Mouse (Mus musculus) lung, adult 2 months (tissue): ENCODE data around the gene Gak. TPM values are rescaled to one million over a fixed set of nuclear protein-coding genes. Genes with fewer than 3 reads are reported as not detected.
"Not testable (repeated sequence)": the region's sequence is repeated elsewhere in the genome, so short reads cannot be mapped to it uniquely, and the experiment has no call there.

Experiments used
- DNase-seq: peaks from one replicate; pipeline ENCODE4 v3.0.0; 2022
- H3K4me1 ChIP-seq: fragments of 200-500 bp; 2 replicates; pipeline ENCODE4 v1.6.1; 2011; ENCODE audit warnings: low read length; ENCODE audit not compliant: control insufficient read depth, insufficient read depth
- H3K4me3 ChIP-seq: fragments of 200-500 bp; replicated peaks from 2 replicates; pipeline ENCODE3; 2011; ENCODE audit warnings: low read depth, mild to moderate bottlenecking, control low read depth, low read length; ENCODE audit errors: extremely low read depth
- CTCF ChIP-seq: fragments of 200-500 bp; IDR thresholded peaks from 2 replicates; pipeline ENCODE4 v1.5.1; 2011; ENCODE audit warnings: mild to moderate bottlenecking, low read length, control low read depth; ENCODE audit not compliant: insufficient read depth
- POLR2A ChIP-seq: fragments of 200-500 bp; IDR thresholded peaks from 2 replicates; pipeline ENCODE4 v1.6.1; 2011; ENCODE audit warnings: low read depth, mild to moderate bottlenecking, control low read depth, low read length, borderline replicate concordance; ENCODE audit errors: extremely low read depth
- WGBS: fragments of 180-500 bp; shearing (Covaris S2); methylation state at CpG from one replicate; pipeline ENCODE4 v1.1.7; 2018; 5-methylcytosine and 5-hydroxymethylcytosine counted together
- polyA plus RNA-seq: library from polyadenylated mRNA; depleted of rRNA; stranded (reverse); fragments of >200 nt; gene quantifications from 2 replicates; pipeline ENCODE4 v1.2.3, GENCODE M21; 2012

Gene Gak
- polyA plus RNA-seq, 1 experiment: 87.5 TPM

GRCm38 (mm10) chr5:108648937-108649576 lies 19.5 kb upstream of the Gak start:
- WGBS: 88% methylated on average over 11 of the region's 11 CpGs
- TF ChIP-seq POLR2A: no peak
- no peak for TF ChIP-seq CTCF
- no peaks in the 10 kb centered on the region for H3K4me1 ChIP-seq
- DNase-seq: no peak
- no peak overlapping the region for H3K4me3 ChIP-seq

GRCm38 (mm10) chr5:108647820-108648465 lies 18.4 kb upstream of the Gak start:
- Histone ChIP-seq H3K4me1 (no peaks in the 10 kb centered on the region), H3K4me3 (no peak overlapping the region)
- no peak for DNase-seq
- WGBS: 62% methylated on average over 2 of the region's 2 CpGs
- TF ChIP-seq CTCF (no peak), POLR2A (no peak)

- 87% methylated on average over 2 of the region's 2 CpGs for WGBS
- no peaks in the 10 kb centered on the region for H3K4me1 ChIP-seq
- no peak overlapping the region for H3K4me3 ChIP-seq
- no peak for DNase-seq
- TF ChIP-seq POLR2A (no peak), CTCF (no peak)
Observed at GRCm38 (mm10) chr5:108647311-108647710, 17.8 kb upstream of the Gak start.

GRCm38 (mm10) chr5:108646343-108646660 lies 16.7 kb upstream of the Gak start:
- no peak for DNase-seq
- TF ChIP-seq CTCF (no peak), POLR2A (no peak)

GRCm38 (mm10) chr5:108645651-108646342 lies 16.2 kb upstream of the Gak start:
- TF ChIP-seq CTCF (peak; percentile 61; the same call in 1 of the 2 replicates), POLR2A (no peak)
- DNase-seq: no peak
- Histone ChIP-seq H3K4me1 (no peaks in the 10 kb centered on the region), H3K4me3 (no peak overlapping the region)
- WGBS: 72% methylated on average over 9 of the region's 9 CpGs

More at GRCm38 (mm10) chr5:108646343-108646660, 16.7 kb upstream of the Gak start:
- 54% methylated on average over 3 of the region's 3 CpGs for WGBS
- Histone ChIP-seq H3K4me1 (no peaks in the 10 kb centered on the region), H3K4me3 (no peak overlapping the region)

GRCm38 (mm10) chr5:108643674-108644073 lies 14.1 kb upstream of the Gak start:
- no peak for DNase-seq
- 54% methylated on average over 2 of the region's 2 CpGs for WGBS
- Histone ChIP-seq H3K4me3 (no peak overlapping the region), H3K4me1 (no peaks in the 10 kb centered on the region)
- no peak for TF ChIP-seq POLR2A
- TF ChIP-seq CTCF: no peak

- no peak for TF ChIP-seq POLR2A
- TF ChIP-seq CTCF: no peak
- DNase-seq: no peak
- no peaks in the 10 kb centered on the region for H3K4me1 ChIP-seq
- 57% methylated on average over 4 of the region's 4 CpGs for WGBS
- no peak overlapping the region for H3K4me3 ChIP-seq
Observed at GRCm38 (mm10) chr5:108636172-108636571, 6.6 kb upstream of the Gak start.

- WGBS: 72% methylated on average over 3 of the region's 3 CpGs
- DNase-seq, H3K4me3 ChIP-seq, H3K4me1 ChIP-seq: not testable (repeated sequence)
Observed at GRCm38 (mm10) chr5:108634088-108634487, 4.5 kb upstream of the Gak start.

GRCm38 (mm10) chr5:108633676-108634075 lies 4.1 kb upstream of the Gak start:
- no peak for DNase-seq
- 92% methylated on average over 4 of the region's 4 CpGs for WGBS
- Histone ChIP-seq H3K4me1 (peaks cover 1% of the 10 kb centered on the region; the same call in 1 of the 2 replicates), H3K4me3 (no peak overlapping the region)
- TF ChIP-seq CTCF (no peak), POLR2A (no peak)
